ENCODE assay signal across 10 mouse cellular contexts in genomic region chr3:96222774-96223173, GRCm38 (mm10). TPM values are rescaled to one million over a fixed set of nuclear protein-coding genes. Genes with fewer than 3 reads are reported as not detected.
DNase-seq lines count a peak whose midpoint lies in the region; ATAC-seq and TF ChIP-seq lines count a peak whose summit lies in the region.
"Had no signal": no experiment of that assay in that cellular context is flagged by ENCODE, and none has a peak within 500 bp of the region (broad histone marks: within the 10 kb centered on the region; RNA-seq: fewer than 3 reads in every experiment).

No protein-coding gene starts in this region.

- no peak overlapping the region for H3K9ac ChIP-seq in heart, postnatal 0 days (replicated peaks; ENCODE audit: low read depth, low read length)
- 0 out of 2 replicates have a peak overlapping the region, but pooled peaks have one; percentile 87 for H3K9ac ChIP-seq in forebrain, embryonic 12.5 days

- no peak for TF ChIP-seq EP300 in heart, postnatal 0 days (IDR thresholded peaks at IDR 0.05; ENCODE audit: low read depth)

- intact Hi-C loops in heart, postnatal 36 days (cut with DNase I) = no loop called here

- no peak for ATAC-seq in heart, postnatal 0 days (ENCODE audit: insufficient read depth, low read depth)
- ATAC-seq in forebrain, embryonic 12.5 days (ENCODE audit: low FRiP score) = no peak
- ATAC-seq in activated CD4-positive, CD25-positive, alpha-beta regulatory T cell, adult 4 months = no peak

- WGBS in heart, postnatal 0 days = 87% methylated on average over 4 of the region's 4 CpGs
- 84% methylated on average over 4 of the region's 4 CpGs for WGBS in bone marrow, adult 2 months
- WGBS in forebrain, embryonic 12.5 days = 87% methylated on average over 4 of the region's 4 CpGs
- WGBS in macrophage (ENCODE audit: missing documents) = 93% methylated on average over 4 of the region's 4 CpGs

- H3K27me3 ChIP-seq in heart, postnatal 0 days (ENCODE audit: control insufficient read depth, insufficient read depth, low read length) = no peaks in the 10 kb centered on the region
- no peaks in the 10 kb centered on the region for H3K27me3 ChIP-seq in forebrain, embryonic 12.5 days

- H3K36me3 ChIP-seq in heart, postnatal 0 days (replicated peaks; ENCODE audit: control insufficient read depth, insufficient read depth, low read length) = no peaks in the 10 kb centered on the region
- H3K36me3 ChIP-seq in forebrain, embryonic 12.5 days (replicated peaks) = no peaks in the 10 kb centered on the region
- no peaks in the 10 kb centered on the region for H3K36me3 ChIP-seq in macrophage (ENCODE audit: inconsistent target)

- peaks cover 32% of the 10 kb centered on the region for H3K4me1 ChIP-seq in heart, postnatal 0 days (ENCODE audit: control insufficient read depth, insufficient read depth)
- H3K4me1 ChIP-seq in bone marrow, adult 2 months (ENCODE audit: control insufficient read depth, insufficient read depth, low read length) = peaks cover 5% of the 10 kb centered on the region
- H3K4me1 ChIP-seq in forebrain, embryonic 12.5 days = peaks cover 55% of the 10 kb centered on the region

- H3K4me3 ChIP-seq in heart, postnatal 0 days (ENCODE audit: low read depth, low read length) = no peak overlapping the region
- H3K4me3 ChIP-seq in bone marrow, adult 2 months (replicated peaks; ENCODE audit: control insufficient read depth, low read depth, low read length) = peak overlapping the region; percentile 37
- H3K4me3 ChIP-seq in forebrain, embryonic 12.5 days (replicated peaks) = no peak overlapping the region
- H3K4me3 ChIP-seq in macrophage (ENCODE audit: inconsistent target) = peak overlapping the region; percentile 58

- no peak for DNase-seq in heart, postnatal 0 days (ENCODE audit: low spot score)
- DNase-seq in heart, postnatal 36 days = no peak
- no peak for DNase-seq in ovary, postnatal 10 days (ENCODE audit: low spot score)
- no peak for DNase-seq in kidney, adult 11 months
- DNase-seq: kidney, postnatal 25 days; spleen, adult 18-20 months had no signal

- H3K27ac ChIP-seq in heart, postnatal 0 days (ENCODE audit: low read depth) = no peak overlapping the region
- peak overlapping the region; percentile 29; the same call in 1 of the 2 replicates for H3K27ac ChIP-seq in bone marrow, adult 2 months (ENCODE audit: control insufficient read depth, insufficient read depth, low read depth, low read length, poor library complexity)
- H3K27ac ChIP-seq in forebrain, embryonic 12.5 days = no peak overlapping the region
- peak overlapping the region; percentile 92 for H3K27ac ChIP-seq in macrophage

- peaks cover 46% of the 10 kb centered on the region for H3K79me2 ChIP-seq in macrophage (ENCODE audit: inconsistent target)

- H3K9me3 ChIP-seq in heart, postnatal 0 days (replicated peaks; ENCODE audit: control insufficient read depth, low read length) = no peaks in the 10 kb centered on the region
- no peaks in the 10 kb centered on the region for H3K9me3 ChIP-seq in forebrain, embryonic 12.5 days

- TF ChIP-seq POLR2A in bone marrow, adult 2 months (IDR thresholded peaks at IDR 0.05; ENCODE audit: borderline replicate concordance, control insufficient read depth, low read depth, low read length) = no peak

- TF ChIP-seq CTCF in heart, postnatal 0 days (IDR thresholded peaks at IDR 0.05; ENCODE audit: low read depth) = no peak
- no peak for TF ChIP-seq CTCF in bone marrow, adult 2 months (IDR thresholded peaks at IDR 0.05; ENCODE audit: control insufficient read depth, insufficient read depth, low read length)

- H3K4me2 ChIP-seq in heart, postnatal 0 days (ENCODE audit: low read depth, low read length) = peak overlapping the region; percentile 82
- peak overlapping the region; percentile 72 for H3K4me2 ChIP-seq in forebrain, embryonic 12.5 days

RNA-seq across cellular contexts. Expression of gene Hist2h2be, which starts 1.9 kb away (rescaled TPM):
- total RNA-seq in heart, postnatal 0 days (2014; rRNA removed; ENCODE audit: low replicate concordance) = 13.2 and 22.1 TPM in 2 replicates
- polyA plus RNA-seq in heart, postnatal 0 days (2015; fragmentation: Nextera tagmentation; extraction: Ambion mirVana) = 6.4 and 7.6 TPM in 2 replicates
- total RNA-seq in heart, postnatal 36 days (2021) = 10 to 100 TPM in 1 of 2 experiments, 1 to 10 TPM in 1; 8.3 to 10.5 TPM
- 8.6 and 9.4 TPM in 2 replicates for polyA plus RNA-seq in bone marrow, adult 2 months (2011; ENCODE audit: insufficient read depth, insufficient read length, low replicate concordance, missing spikeins)
- polyA plus RNA-seq in forebrain, embryonic 12.5 days (2016; fragmentation: Nextera tagmentation; extraction: Ambion mirVana) = 14.9 and 15.4 TPM in 2 replicates
- 10 to 100 TPM in 6 of 26 experiments, 1 to 10 TPM in 14, under 1 TPM in 5, not detected in 1; 0.31 to 20.2 (median 2.9) TPM for total RNA-seq in macrophage (2018; cell fraction: chromatin; rRNA removed)
- total RNA-seq in macrophage (2018; cell fraction: cytosol; rRNA removed) = 10 to 100 TPM in 2 of 26 experiments, 1 to 10 TPM in 24; 4.6 to 10.5 (median 6.7) TPM
- 10 to 100 TPM in 9 of 26 experiments, 1 to 10 TPM in 16, under 1 TPM in 1; 0.82 to 40.9 (median 7.9) TPM for total RNA-seq in macrophage (2018; cell fraction: nucleus; rRNA removed)
- polyA plus RNA-seq in macrophage (2018) = 5.7 to 13.3 TPM (median 6.8 TPM) in 3 replicates
- polyA plus RNA-seq in activated CD4-positive, CD25-positive, alpha-beta regulatory T cell, adult 4 months (2017; shearing (Covaris generic)) = 1 to 10 TPM; 1.5 to 3.3 TPM

RNA-seq across cellular contexts. Expression of gene Hist2h2ac, which starts 2.1 kb away (rescaled TPM):
- 861 and 913 TPM in 2 replicates for total RNA-seq in heart, postnatal 0 days (2014; rRNA removed; ENCODE audit: low replicate concordance)
- polyA plus RNA-seq in heart, postnatal 0 days (2015; fragmentation: Nextera tagmentation; extraction: Ambion mirVana) = 2.5 and 3.4 TPM in 2 replicates
- 10 to 100 TPM; 32.1 to 35.4 TPM for total RNA-seq in heart, postnatal 36 days (2021)
- polyA plus RNA-seq in bone marrow, adult 2 months (2011; ENCODE audit: insufficient read depth, insufficient read length, low replicate concordance, missing spikeins) = 7.5 and 25.1 TPM in 2 replicates
- 13.8 and 14.0 TPM in 2 replicates for polyA plus RNA-seq in forebrain, embryonic 12.5 days (2016; fragmentation: Nextera tagmentation; extraction: Ambion mirVana)
- total RNA-seq in macrophage (2018; cell fraction: chromatin; rRNA removed) = 100 to 1,000 TPM in 3 of 26 experiments, 10 to 100 TPM in 22, 1 to 10 TPM in 1; 8.5 to 162 (median 33.3) TPM
- 100 to 1,000 TPM in 1 of 26 experiments, 10 to 100 TPM in 24, 1 to 10 TPM in 1; 8.8 to 103 (median 28.1) TPM for total RNA-seq in macrophage (2018; cell fraction: cytosol; rRNA removed)
- 100 to 1,000 TPM in 4 of 26 experiments, 10 to 100 TPM in 20, 1 to 10 TPM in 2; 7.5 to 119 (median 24.2) TPM for total RNA-seq in macrophage (2018; cell fraction: nucleus; rRNA removed)
- not detected in 3 replicates for polyA plus RNA-seq in macrophage (2018)
- 10 to 100 TPM in 1 of 2 experiments, 1 to 10 TPM in 1; 5.3 to 11.8 TPM for polyA plus RNA-seq in activated CD4-positive, CD25-positive, alpha-beta regulatory T cell, adult 4 months (2017; shearing (Covaris generic))

RNA-seq across cellular contexts. Expression of gene Hist2h2ab, which starts 3.1 kb away (rescaled TPM):
- 41.6 and 50.4 TPM in 2 replicates for total RNA-seq in heart, postnatal 0 days (2014; rRNA removed; ENCODE audit: low replicate concordance)
- not detected in 2 replicates for polyA plus RNA-seq in heart, postnatal 0 days (2015; fragmentation: Nextera tagmentation; extraction: Ambion mirVana)
- total RNA-seq in heart, postnatal 36 days (2021) = 1 to 10 TPM; 1.9 to 2.3 TPM
- polyA plus RNA-seq in bone marrow, adult 2 months (2011; ENCODE audit: insufficient read depth, insufficient read length, low replicate concordance, missing spikeins) = 26.5 TPM in 1 of 2 replicates, not detected in the other
- 1.1 and 1.7 TPM in 2 replicates for polyA plus RNA-seq in forebrain, embryonic 12.5 days (2016; fragmentation: Nextera tagmentation; extraction: Ambion mirVana)
- 1 to 10 TPM in 10 of 26 experiments, not detected in 16; 3.3 to 9.5 (median 4.8) TPM for total RNA-seq in macrophage (2018; cell fraction: chromatin; rRNA removed)
- total RNA-seq in macrophage (2018; cell fraction: cytosol; rRNA removed) = 1 to 10 TPM in 22 of 26 experiments, under 1 TPM in 3, not detected in 1; 0.75 to 6.4 (median 2.1) TPM
- total RNA-seq in macrophage (2018; cell fraction: nucleus; rRNA removed) = 1 to 10 TPM in 16 of 26 experiments, not detected in 10; 2.0 to 9.6 (median 4.5) TPM
- polyA plus RNA-seq in macrophage (2018) = not detected in 3 replicates
- polyA plus RNA-seq in activated CD4-positive, CD25-positive, alpha-beta regulatory T cell, adult 4 months (2017; shearing (Covaris generic)) = 1 to 10 TPM in 1 of 2 experiments, not detected in 1; 1.3 TPM

RNA-seq across cellular contexts. Expression of gene Bola1, which starts 3.3 kb away (rescaled TPM):
- 30.0 and 78.1 TPM in 2 replicates for total RNA-seq in heart, postnatal 0 days (2014; rRNA removed; ENCODE audit: low replicate concordance)
- polyA plus RNA-seq in heart, postnatal 0 days (2015; fragmentation: Nextera tagmentation; extraction: Ambion mirVana) = 52.4 and 55.3 TPM in 2 replicates
- 10 to 100 TPM; 25.1 to 26.9 TPM for total RNA-seq in heart, postnatal 36 days (2021)
- 11.5 and 12.7 TPM in 2 replicates for polyA plus RNA-seq in bone marrow, adult 2 months (2011; ENCODE audit: insufficient read depth, insufficient read length, low replicate concordance, missing spikeins)
- 72.2 and 77.9 TPM in 2 replicates for polyA plus RNA-seq in forebrain, embryonic 12.5 days (2016; fragmentation: Nextera tagmentation; extraction: Ambion mirVana)
- 1 to 10 TPM in 9 of 26 experiments, not detected in 17; 1.0 to 4.6 (median 3.0) TPM for total RNA-seq in macrophage (2018; cell fraction: chromatin; rRNA removed)
- total RNA-seq in macrophage (2018; cell fraction: cytosol; rRNA removed) = 10 to 100 TPM in 21 of 26 experiments, 1 to 10 TPM in 5; 7.3 to 20.6 (median 13.0) TPM
- total RNA-seq in macrophage (2018; cell fraction: nucleus; rRNA removed) = 1 to 10 TPM in 21 of 26 experiments, under 1 TPM in 1, not detected in 4; 0.85 to 9.4 (median 2.4) TPM
- polyA plus RNA-seq in macrophage (2018) = 5.3 to 18.4 TPM (median 17.6 TPM) in 3 replicates
- polyA plus RNA-seq in activated CD4-positive, CD25-positive, alpha-beta regulatory T cell, adult 4 months (2017; shearing (Covaris generic)) = 10 to 100 TPM; 31.4 to 31.8 TPM

RNA-seq across cellular contexts. Expression of gene Hist2h3c2, which starts 16.2 kb away (rescaled TPM):
- 551 and 927 TPM in 2 replicates for total RNA-seq in heart, postnatal 0 days (2014; rRNA removed; ENCODE audit: low replicate concordance)
- polyA plus RNA-seq in heart, postnatal 0 days (2015; fragmentation: Nextera tagmentation; extraction: Ambion mirVana) = 2.3 and 2.6 TPM in 2 replicates
- total RNA-seq in heart, postnatal 36 days (2021) = 10 to 100 TPM in 1 of 2 experiments, 1 to 10 TPM in 1; 8.9 to 10.6 TPM
- polyA plus RNA-seq in bone marrow, adult 2 months (2011; ENCODE audit: insufficient read depth, insufficient read length, low replicate concordance, missing spikeins) = 50.6 and 79.9 TPM in 2 replicates
- 11.6 and 17.3 TPM in 2 replicates for polyA plus RNA-seq in forebrain, embryonic 12.5 days (2016; fragmentation: Nextera tagmentation; extraction: Ambion mirVana)
- total RNA-seq in macrophage (2018; cell fraction: chromatin; rRNA removed) = 10 to 100 TPM in 1 of 26 experiments, 1 to 10 TPM in 17, not detected in 8; 1.0 to 20.9 (median 3.0) TPM
- total RNA-seq in macrophage (2018; cell fraction: cytosol; rRNA removed) = 10 to 100 TPM in 12 of 26 experiments, 1 to 10 TPM in 14; 4.0 to 26.3 (median 8.5) TPM
- 10 to 100 TPM in 3 of 26 experiments, 1 to 10 TPM in 20, under 1 TPM in 2, not detected in 1; 0.63 to 20.6 (median 3.2) TPM for total RNA-seq in macrophage (2018; cell fraction: nucleus; rRNA removed)
- 2.4 to 4.9 TPM (median 3.8 TPM) in 3 replicates for polyA plus RNA-seq in macrophage (2018)
- 1 to 10 TPM in 1 of 2 experiments, under 1 TPM in 1; 0.56 to 2.5 TPM for polyA plus RNA-seq in activated CD4-positive, CD25-positive, alpha-beta regulatory T cell, adult 4 months (2017; shearing (Covaris generic))

Comparison
In these comparisons a context has a peak if more than half of its experiments do, and no peak if none do; other contexts are left out.
1. H3K27ac ChIP-seq: peak in bone marrow, adult 2 months (single experiment) and macrophage (single experiment); none in heart, postnatal 0 days (single experiment) and forebrain, embryonic 12.5 days (single experiment).
2. H3K4me3 ChIP-seq: peak in bone marrow, adult 2 months (single experiment) and macrophage (single experiment); none in heart, postnatal 0 days (single experiment) and forebrain, embryonic 12.5 days (single experiment).